Mouse (Mus musculus): ENCODE data around the gene Lrrc20.

DNA sequence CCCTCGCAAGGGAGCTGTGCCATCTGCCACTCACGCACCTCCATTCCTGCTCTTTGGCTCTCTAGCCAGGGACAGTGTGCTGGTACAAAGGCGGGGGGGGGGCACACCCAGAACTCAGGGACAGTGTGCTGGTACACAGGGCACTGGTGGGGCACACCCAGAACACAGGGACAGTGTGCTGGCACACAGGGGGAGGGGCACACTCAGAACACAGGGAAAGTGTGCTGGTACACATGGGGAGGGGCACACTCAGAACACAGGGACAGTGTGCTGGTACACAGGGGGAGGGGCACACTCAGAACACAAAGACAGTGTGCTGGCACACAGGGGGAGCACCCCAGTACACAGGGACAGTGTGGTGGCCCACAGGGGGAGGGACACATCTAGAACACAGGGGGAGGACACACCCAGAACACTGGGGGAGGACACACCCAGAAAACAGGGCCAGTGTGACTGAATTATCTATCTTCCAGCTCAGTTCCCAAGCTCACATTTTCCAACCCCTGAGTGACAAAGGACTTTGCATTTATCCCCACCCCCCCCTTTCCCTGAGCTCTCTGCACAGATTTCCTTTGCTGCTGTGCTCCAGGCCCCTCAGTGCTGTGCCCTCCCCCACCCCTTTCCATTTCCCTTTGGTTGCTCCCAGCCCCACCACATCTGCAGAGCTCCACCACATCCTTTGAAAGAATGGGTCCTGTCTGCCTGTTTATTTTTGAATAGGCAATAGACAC is 58.9 kb downstream of the Lrrc20 start:
- TF ChIP-seq CTCF (IDR thresholded peaks at IDR 0.05; ENCODE audit: low read depth, low read length) (no peak), POLR2A (IDR thresholded peaks at IDR 0.05; ENCODE audit: borderline replicate concordance, low read depth, low read length) (no peak)
